Mouse (Mus musculus): ENCODE results near the gene Soga1.

DNA sequence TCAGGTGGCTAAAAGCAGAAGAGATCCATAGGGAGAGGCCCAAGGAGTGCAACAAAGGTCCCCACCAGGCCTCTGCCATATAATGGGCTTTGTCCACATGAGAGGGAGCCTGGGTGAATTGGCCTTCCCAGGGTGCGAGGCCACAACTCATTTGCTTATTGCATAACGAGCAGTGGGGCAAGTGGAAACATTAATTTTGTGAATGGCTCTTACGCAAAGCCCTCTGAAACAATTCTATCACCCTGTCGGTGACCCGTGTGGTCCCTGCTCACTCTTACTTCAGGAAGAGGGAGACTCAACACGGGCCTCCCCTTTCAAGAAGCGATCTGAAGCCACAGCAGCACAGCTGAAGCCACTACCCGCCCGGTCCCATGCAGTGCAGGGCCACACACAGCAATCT, 41.8 kb downstream of the Soga1 start:
- TF ChIP-seq POLR2A (IDR thresholded peaks at IDR 0.05; ENCODE audit: insufficient read depth, low read depth, low read length) (no peak), CTCF (IDR thresholded peaks at IDR 0.05; ENCODE audit: insufficient read depth, low read depth, low read length) (no peak)
